Mouse (Mus musculus) heart, adult 18-20 months (tissue): ENCODE data around the gene Large1. TPM values are rescaled to one million over a fixed set of nuclear protein-coding genes. Genes with fewer than 3 reads are reported as not detected.
A peak's percentile ranks its signal among the peaks of the same experiment; 100 is the strongest.
"Not testable (repeated sequence)": the region's sequence is repeated elsewhere in the genome, so short reads cannot be mapped to it uniquely, and the experiment has no call there.

Source experiments
- DNase-seq, 2 experiments: peaks; one replicate each; pipeline ENCODE4 v3.0.0; 2021 to 2022; ENCODE audit warnings: mixed read lengths in 1 of 2
- long read RNA-seq, 2 experiments: library from polyadenylated mRNA; stranded (forward); transcript quantifications; one replicate each; pipeline ENCODE4 v2.0.0; 2021
- total RNA-seq, 2 experiments: library from RNA; stranded (reverse); gene quantifications; 2 replicates each; pipeline ENCODE4 v1.2.3; 2021

The Large1 gene
- 10 to 100 TPM; 40.0 to 41.8 TPM for total RNA-seq
- long read RNA-seq, experiment 1, partial matches to known transcripts, result 3 of 15 reads
- long read RNA-seq, experiment 1, other reads (novel, unspliced or antisense), result 11 of 15 reads
- long read RNA-seq, experiment 2, partial matches to known transcripts, result 3 of 11 reads
- long read RNA-seq, experiment 2, other reads (novel, unspliced or antisense), result 7 of 11 reads

DNA sequence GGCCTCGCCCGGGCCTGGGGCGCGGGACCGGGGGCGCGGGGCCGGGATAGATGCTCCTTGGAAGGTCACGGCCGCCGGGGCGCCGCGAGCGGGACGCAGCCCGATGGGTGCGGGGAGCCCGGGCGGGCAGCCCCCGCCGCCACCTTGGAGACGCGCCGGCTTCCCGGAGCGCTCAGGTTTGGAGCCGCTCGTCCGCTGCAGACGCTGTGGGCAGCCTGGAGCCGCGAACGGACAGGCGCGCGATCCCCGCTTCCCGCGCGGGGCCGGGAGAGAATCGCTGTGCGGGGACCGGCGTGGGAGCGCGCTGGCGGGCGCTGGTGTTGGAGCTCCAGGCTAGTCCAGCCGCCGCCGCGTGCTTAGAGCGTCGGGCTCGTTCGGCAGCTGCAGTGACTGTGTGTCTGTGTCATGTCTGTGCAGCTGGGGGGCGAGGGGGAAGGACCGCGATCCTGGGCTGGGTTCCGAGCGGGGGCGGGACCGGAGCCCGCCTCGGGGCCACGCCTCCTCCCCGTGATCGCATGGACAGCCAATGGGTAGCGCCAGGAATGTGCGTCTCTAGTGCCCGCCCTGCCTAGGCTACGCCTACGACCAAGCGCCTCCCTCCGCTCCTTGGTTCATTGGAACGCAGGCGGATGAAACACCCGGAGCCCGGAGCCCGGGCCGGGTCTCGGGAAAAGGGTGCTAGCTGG lies at the start of gene Large1:
Gene Large1, minus strand, starts transcription at position 433 of the 686 bp plus-strand sequence.
- DNase-seq, result peak; percentile 99

GRCm38 (mm10) chr8:73400343-73400742 lies 47.0 kb upstream of the Large1 start:
- no peak for DNase-seq

GRCm38 (mm10) chr8:73373001-73373400 lies 19.7 kb upstream of the Large1 start:
- DNase-seq, result not testable (repeated sequence)

- DNase-seq, result peak; percentile 51 to 80
Observed at GRCm38 (mm10) chr8:73355979-73356378, 2.6 kb upstream of the Large1 start.

GRCm38 (mm10) chr8:73354201-73354881 lies 1.0 kb upstream of the Large1 start:
- DNase-seq, result peak; percentile 71 to 81

GRCm38 (mm10) chr8:73353794-73354179 lies 447 bp upstream of the Large1 start:
- no peak for DNase-seq

DNA sequence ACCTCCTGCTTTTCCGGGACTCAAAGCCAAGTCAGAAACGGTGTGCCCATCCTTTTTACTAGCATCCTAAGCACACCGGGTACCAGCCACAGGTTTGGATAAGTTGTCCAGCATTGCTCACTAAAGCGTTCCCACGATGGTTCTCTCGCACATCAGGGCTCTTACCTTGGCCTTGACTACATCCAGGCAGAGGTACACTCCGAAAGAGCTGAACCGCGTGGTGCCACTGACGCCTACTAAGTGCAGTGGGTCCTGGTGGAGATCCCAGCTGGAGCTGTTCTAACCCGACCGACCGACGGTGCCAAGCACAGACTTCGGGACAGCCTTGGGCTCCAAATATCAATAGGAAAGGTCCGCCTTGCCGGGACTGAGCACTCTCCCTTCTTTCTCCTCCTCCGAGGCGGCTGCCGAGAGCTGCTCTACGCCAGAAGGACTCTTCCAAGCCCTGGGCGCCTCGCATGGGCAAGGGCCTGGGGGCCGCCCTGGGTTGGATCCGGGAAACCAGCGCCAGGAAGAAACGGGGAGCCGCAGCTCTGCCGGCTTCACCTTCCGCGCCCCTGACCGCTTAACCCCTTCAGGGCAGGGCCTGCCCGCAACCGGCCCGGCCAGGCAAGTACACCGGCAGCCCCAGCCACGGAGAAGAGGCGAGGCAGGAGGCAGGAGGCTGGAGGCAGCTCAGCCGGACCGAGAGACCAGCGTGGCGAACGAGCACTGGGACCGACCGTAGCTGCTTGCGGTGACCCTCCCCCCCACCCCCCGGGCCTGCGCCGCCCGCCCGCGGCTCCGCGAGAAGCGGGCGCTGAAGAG lies 836 bp downstream of the Large1 start:
- peak; percentile 50 to 65 for DNase-seq

DNA sequence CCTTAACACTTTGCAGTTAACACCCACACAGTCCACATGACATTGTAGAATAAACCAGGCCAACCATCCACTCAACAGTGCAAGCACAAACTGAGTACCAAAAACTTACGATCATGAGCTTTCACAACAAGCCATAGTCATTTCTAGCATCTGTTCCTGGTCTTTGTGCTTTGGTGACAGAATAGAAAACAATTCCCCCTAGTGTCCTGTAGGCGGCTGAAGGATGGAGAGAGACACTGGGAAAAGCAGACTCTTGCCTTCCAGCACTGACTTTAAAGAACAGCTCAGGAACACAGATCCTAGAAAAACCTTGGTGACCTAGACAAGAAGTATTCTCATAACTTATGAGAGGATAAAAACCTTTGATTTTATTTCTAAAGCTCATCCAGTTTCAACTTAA lies 3.0 kb downstream of the Large1 start:
- DNase-seq, result peak; percentile 27 to 30

DNA sequence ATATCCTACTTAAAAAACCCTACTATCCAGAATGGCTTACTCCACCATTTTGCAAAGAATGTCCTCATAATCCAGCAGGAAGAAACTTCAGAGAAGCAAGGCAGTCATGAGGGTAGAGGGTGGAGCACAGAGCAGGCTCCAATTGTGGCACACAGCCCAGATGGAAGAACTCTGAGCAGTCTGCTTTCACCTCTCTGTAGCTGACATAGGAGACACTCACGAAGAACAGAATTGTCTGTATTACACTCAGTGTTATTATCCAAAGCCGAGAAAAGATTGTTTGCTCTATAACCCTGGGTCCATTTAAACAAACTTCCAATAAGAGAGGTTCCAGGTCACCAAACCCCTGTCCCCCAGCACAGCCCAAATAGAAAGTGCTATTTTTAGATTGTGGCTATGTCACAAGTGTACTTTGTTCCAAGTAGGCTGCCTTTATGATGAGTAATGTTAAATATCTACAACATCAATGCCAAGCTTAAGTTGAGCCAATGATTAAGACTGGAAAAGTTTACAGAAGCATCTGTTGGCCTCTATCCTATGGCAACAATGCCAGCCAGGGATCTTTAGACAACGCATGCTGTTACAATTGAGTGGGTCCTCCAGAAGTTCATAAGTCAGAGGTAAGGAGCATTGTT lies 10.5 kb downstream of the Large1 start:
- DNase-seq, result peak; percentile 69 to 74

DNA sequence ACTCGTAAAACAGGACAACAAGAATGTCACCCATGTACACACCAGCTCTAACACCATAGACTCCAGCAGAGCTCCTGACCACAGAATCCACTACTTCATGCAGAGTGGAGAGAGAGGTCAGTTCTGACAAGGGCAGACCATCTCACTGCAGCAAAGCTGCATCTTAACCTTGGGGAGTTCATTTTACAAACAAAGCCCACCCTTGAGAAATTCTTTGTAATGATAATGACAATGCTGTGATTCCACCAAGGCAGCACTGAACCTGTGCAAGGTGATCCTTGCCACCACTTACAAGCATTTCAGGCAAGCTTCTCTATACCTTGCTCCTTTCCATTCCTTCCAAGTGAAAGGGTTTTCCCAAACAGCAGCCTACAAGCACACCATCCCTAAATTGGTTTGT lies 16.5 kb downstream of the Large1 start:
- DNase-seq, result no peak

DNA sequence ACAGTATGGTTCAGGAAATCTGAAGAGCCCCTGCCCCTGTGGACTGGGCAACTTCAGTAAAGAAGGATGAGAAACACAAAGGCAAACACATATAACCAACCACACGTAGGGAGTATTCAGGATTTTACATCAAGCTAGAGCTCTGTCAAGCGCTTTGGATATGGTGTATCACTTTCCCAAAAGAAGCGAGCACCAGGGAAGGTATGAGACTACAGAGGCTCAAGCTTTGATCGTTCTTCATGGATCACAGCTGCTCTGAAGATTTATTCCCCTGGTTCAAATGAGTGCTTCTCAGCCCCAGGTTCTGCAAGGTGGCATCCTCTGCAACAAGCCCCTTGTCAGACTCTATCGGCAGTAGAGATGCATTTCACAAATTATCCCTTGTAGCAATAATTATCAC lies 24.2 kb downstream of the Large1 start:
- no peak for DNase-seq

GRCm38 (mm10) chr8:73328056-73328455 lies 25.3 kb downstream of the Large1 start:
- DNase-seq, result no peak

DNA sequence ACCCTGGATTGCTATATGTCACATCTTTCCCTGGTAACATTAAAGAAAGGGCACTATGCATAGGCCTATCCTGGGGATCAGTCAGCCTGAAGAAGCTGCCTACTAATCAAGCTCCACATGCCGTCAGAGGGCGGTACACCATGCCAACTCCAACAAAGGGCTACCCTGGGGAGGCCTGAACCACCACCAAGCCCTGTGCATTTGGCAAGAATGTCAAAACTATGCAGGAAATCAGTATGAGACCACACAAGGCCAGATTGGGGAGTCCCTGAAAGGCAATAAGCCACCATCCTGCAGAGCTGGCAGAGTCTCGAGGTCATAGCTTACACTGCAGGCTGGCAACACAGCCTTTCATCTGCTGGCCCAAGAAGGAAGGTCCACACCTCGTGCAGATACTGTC lies 28.7 kb downstream of the Large1 start:
- DNase-seq, result no peak

DNA sequence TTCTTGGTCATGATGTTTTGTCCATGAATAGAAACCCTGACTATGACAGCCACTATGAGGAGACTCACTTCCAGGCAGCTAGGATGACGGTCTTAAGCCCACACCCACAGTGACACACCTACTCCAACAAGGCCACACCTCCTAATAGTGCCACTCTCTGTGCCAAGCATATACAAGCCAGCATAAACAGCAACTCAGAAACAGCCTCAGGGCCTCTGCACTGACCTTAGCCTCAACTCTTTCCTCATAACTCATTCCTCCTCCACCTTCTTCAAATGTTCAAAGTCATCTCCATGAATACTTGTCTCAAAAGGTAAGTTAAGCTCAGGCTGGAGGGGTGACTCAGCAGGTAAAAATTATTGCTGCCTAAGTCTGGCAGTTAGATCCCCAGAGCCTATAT lies 29.7 kb downstream of the Large1 start:
- DNase-seq, result no peak

- DNase-seq, result not testable (repeated sequence)
Observed at GRCm38 (mm10) chr8:73319500-73319899, 33.8 kb downstream of the Large1 start.

DNA sequence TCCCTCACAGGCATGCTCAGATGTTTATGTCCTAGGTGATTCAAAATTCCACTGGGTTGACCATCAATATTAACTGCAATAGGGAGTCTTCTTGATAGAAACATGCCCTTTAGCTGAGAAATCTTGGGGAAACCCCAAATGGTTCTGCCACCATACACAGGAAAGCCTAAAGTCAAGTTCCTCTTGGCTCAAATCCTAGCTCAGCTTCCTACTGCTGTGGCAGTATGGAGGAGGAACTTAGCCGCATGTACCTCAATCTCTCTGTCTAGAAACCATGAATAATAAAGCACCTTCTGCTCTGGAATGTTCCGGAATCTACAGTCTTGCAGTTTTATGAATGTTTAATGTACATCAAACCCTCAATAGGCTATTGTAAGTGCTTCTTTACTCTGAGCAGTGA lies 39.4 kb downstream of the Large1 start:
- DNase-seq, result peak in 1 of 2 experiments; percentile 16

DNA sequence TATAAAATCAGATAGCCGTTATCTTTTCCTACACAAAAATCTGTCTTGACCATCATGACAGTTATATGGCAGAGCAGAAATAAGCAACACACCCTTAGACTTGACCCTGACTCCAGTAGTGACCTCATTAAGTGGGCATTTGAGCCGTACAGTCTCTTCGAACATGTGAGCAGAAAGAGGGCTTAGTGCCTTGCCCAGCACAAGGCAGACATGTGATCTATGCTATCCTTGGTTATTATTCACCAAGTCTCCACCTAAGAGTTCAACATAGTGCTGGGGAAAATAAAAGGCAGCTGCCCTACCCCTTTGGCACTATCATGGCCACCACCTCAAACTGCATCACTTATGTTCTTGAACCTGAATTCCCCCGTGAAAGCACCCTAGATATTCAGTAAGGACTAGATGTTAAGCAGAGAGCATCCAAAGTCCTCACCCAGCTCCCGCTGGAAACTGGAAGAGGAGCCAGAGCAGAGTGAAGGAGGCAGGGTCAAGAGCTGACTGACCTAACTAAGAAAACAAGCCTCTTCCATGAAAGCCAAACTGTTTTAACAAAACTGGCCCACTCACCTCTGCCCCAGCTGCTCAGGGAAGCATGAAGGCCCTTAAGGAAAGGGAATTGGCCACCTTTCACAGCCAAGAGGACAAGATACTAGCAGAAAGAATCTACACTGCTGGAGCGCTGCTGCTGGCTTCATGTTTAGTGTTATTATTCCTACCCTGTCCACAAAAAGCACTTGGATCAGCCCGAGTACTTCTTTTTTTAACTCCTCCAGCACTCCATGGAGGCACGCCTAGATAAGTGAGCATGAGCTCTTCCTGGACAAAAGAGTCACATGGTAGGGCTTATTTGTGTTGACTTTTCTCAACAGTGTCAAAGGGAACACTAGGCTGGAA lies 40.4 kb downstream of the Large1 start:
- peak; percentile 65 to 71 for DNase-seq

DNA sequence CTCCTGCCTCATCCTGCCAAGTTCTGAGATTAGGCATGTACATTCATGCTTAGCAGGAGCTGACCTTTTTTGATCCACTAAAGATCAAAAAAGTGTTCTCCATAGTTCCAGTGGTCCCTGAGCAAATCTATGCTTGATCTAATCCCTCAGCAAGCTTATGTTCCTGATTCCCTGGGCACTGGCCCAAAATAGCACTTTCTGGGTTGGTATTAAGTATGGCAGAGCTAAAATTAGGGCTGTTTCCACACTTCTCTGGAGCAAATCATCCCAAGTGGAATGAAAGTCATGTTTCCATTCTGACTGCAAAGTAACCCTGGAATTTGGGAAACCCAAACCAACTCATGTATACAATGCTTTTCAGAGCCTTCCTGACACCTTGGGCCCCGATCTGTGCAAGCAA lies 42.9 kb downstream of the Large1 start:
- no peak for DNase-seq

DNA sequence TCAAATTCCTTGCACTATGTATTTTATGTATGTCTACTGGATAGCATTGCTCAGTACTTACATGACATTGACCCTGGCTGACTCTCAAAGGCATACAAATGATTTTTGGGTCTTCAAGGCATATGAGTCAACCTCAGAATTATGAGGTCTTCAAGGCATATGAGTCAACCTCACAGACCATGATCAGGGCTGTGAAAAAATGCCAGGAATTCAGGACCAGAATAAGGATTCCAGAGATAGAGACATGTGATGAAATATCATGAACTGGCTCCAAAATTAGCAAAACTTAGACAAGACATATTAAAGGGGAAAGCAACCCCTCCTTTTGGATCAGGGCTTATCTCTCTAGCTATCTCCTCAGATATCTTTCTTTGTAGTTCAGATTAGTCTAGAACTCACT lies 43.3 kb downstream of the Large1 start:
- no peak for DNase-seq

GRCm38 (mm10) chr8:73303907-73304306 lies 49.4 kb downstream of the Large1 start:
- no peak for DNase-seq

DNA sequence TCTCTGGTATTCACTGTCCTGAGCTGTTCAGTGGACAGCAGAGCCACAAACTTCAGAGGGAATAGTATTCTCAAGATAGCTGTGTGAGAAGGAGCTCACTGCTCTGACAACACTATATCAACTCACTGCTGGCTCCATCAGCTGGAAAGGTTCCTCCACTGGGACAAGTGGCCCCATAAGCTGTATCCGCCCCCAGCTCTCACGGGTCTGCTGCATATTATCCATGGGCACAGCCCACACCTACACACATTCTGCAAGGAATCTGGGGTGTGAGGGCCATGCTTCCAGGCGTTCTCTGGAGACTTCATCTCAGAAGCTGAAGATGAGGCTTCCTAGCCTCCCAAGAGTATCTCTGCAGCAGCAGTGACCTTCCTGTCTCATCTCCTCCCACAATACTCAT lies 50.4 kb downstream of the Large1 start:
- DNase-seq, result no peak
